Mouse (Mus musculus): ENCODE data around the gene Sart3.

DNA sequence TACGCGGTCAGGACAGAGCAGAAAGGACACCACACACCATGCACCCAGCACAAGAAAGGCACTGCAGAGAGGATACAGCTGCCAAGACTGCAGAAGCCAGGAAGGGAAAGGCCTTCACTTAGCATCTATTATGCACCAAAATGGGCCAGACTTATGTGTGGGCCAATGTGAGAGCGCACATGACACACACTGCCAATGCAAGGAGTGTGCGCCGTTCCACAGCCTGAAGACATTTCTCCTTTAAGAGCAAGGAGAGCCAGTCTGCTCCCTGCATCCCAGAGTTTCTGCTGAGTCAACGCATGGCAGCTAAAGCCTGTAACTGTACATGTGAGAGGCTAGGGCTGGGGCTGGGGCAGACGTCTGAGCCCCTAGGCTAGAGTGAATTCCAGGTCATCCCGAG, 3.5 kb downstream of the Sart3 start:
- TF ChIP-seq CTCF (IDR thresholded peaks at IDR 0.05; ENCODE audit: low read depth), result no peak
- TF ChIP-seq EP300 (IDR thresholded peaks at IDR 0.05; ENCODE audit: low read depth), result no peak

Data from liver, embryonic 14.5 days (tissue).